In the genomic region with DNA sequence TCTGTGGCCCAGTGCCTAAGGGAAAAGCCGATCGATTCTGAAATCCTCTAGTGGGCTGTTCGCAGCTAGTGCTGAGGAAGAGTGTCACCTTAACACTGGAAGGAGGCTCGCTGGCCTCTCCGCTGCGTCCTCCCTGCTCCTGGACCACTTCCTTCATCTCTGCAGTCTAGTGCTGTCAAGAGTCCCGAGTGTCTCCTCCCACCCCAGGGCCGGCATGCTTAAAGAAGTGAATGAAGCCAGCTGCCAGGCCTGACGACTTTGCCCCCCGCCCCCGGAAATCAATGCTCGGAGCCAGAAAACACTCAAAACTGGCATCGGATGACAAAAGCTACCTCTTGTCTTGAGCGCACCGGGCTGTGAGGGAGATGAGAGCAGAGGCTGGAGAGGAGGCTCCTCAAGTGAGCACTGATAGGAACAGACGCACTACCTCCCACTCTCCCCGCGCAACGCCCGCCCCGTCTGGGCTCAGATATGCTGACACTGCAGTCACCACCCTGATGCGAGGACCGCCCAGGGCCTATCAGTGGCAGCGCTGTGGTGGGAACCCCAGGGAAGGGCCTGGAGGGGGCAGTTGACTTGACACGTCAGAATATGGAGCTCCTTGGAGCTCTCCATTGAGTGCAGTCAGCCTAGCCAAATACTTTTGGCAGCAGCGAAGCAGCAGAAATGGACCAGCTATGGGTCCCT, we compare ENCODE assay signal across 12 mouse cellular contexts. TPM values are rescaled to one million over a fixed set of nuclear protein-coding genes. Genes with fewer than 3 reads are reported as not detected.
A peak's percentile ranks its signal among the peaks of the same experiment; 100 is the strongest.
DNase-seq lines count a peak whose midpoint lies in the region; ATAC-seq and TF ChIP-seq lines count a peak whose summit lies in the region.
"Had no signal": no experiment of that assay in that cellular context is flagged by ENCODE, and none has a peak within 500 bp of the region (broad histone marks: within the 10 kb centered on the region; RNA-seq: fewer than 3 reads in every experiment).

No protein-coding gene starts in this region.

- H3K9me3 ChIP-seq in forebrain, postnatal 0 days (ENCODE audit: low read length), result no peaks in the 10 kb centered on the region
- H3K9me3 ChIP-seq in forebrain, embryonic 14.5 days (replicated peaks; ENCODE audit: control insufficient read depth, low read length), result no peaks in the 10 kb centered on the region
- no peaks in the 10 kb centered on the region for H3K9me3 ChIP-seq in intestine, embryonic 14.5 days (ENCODE audit: control insufficient read depth, low read length)
- no peaks in the 10 kb centered on the region for H3K9me3 ChIP-seq in intestine, embryonic 16.5 days (ENCODE audit: control insufficient read depth, low read length)
- H3K9me3 ChIP-seq in lung, postnatal 0 days (ENCODE audit: low read length), result no peaks in the 10 kb centered on the region

- H3K4me2 ChIP-seq in forebrain, postnatal 0 days (ENCODE audit: low read depth), result no peak overlapping the region
- H3K4me2 ChIP-seq in forebrain, embryonic 14.5 days (ENCODE audit: low read length), result no peak overlapping the region
- H3K4me2 ChIP-seq in intestine, embryonic 14.5 days (ENCODE audit: low read length), result peak overlapping the region; percentile 36
- H3K4me2 ChIP-seq in intestine, embryonic 16.5 days (ENCODE audit: low read depth, low read length), result no peak overlapping the region; the same call in 1 of the 2 replicates
- peak overlapping the region; percentile 32; the same call in 1 of the 2 replicates for H3K4me2 ChIP-seq in lung, postnatal 0 days (replicated peaks; ENCODE audit: low read depth, low read length)

- no peak overlapping the region for H3K9ac ChIP-seq in forebrain, postnatal 0 days
- H3K9ac ChIP-seq in forebrain, embryonic 14.5 days (ENCODE audit: low read length), result no peak overlapping the region
- H3K9ac ChIP-seq in intestine, embryonic 14.5 days (ENCODE audit: low read length), result no peak overlapping the region
- H3K9ac ChIP-seq in intestine, embryonic 16.5 days (ENCODE audit: low read depth, low read length), result no peak overlapping the region
- no peak overlapping the region for H3K9ac ChIP-seq in lung, postnatal 0 days (replicated peaks; ENCODE audit: low read depth)

- ATAC-seq in forebrain, postnatal 0 days, result peak; percentile 40; the same call in 1 of the 2 replicates
- no peak for ATAC-seq in forebrain, embryonic 14.5 days
- ATAC-seq in intestine, embryonic 14.5 days (replicated peaks; ENCODE audit: low FRiP score, low TSS enrichment, low read depth), result no peak
- ATAC-seq in intestine, embryonic 16.5 days, result no peak
- ATAC-seq in lung, postnatal 0 days, result peak; percentile 50
- ATAC-seq in megakaryocyte progenitor cell, adult 5-6 weeks (replicated peaks; ENCODE audit: poor library complexity), result peak; percentile 39; the same call in 1 of the 2 replicates

- H3K4me1 ChIP-seq in forebrain, postnatal 0 days (ENCODE audit: insufficient read depth), result no peaks in the 10 kb centered on the region
- H3K4me1 ChIP-seq in forebrain, embryonic 14.5 days (ENCODE audit: control insufficient read depth, insufficient read depth, low read length), result no peaks in the 10 kb centered on the region
- 0 out of 2 replicates have a peak, but pooled peaks cover 2% of the 10 kb centered on the region for H3K4me1 ChIP-seq in intestine, embryonic 14.5 days (replicated peaks; ENCODE audit: control insufficient read depth, insufficient read depth, low read length)
- no peaks in the 10 kb centered on the region for H3K4me1 ChIP-seq in intestine, embryonic 16.5 days (ENCODE audit: control insufficient read depth, insufficient read depth, low read length)
- H3K4me1 ChIP-seq in lung, postnatal 0 days (ENCODE audit: insufficient read depth, low read depth, low read length), result no peaks in the 10 kb centered on the region
- H3K4me1 ChIP-seq in lung, adult 2 months (ENCODE audit: control insufficient read depth, insufficient read depth, low read length), result no peaks in the 10 kb centered on the region

- H3K36me3 ChIP-seq in forebrain, postnatal 0 days (ENCODE audit: insufficient read depth), result no peaks in the 10 kb centered on the region
- H3K36me3 ChIP-seq in forebrain, embryonic 14.5 days (ENCODE audit: control insufficient read depth, insufficient read depth, low read length), result no peaks in the 10 kb centered on the region
- H3K36me3 ChIP-seq in intestine, embryonic 14.5 days (ENCODE audit: control insufficient read depth, insufficient read depth, low read length), result no peaks in the 10 kb centered on the region
- H3K36me3 ChIP-seq in intestine, embryonic 16.5 days (ENCODE audit: control insufficient read depth, insufficient read depth, low read length), result no peaks in the 10 kb centered on the region
- no peaks in the 10 kb centered on the region for H3K36me3 ChIP-seq in lung, postnatal 0 days (ENCODE audit: insufficient read depth, low read length)

- H3K4me3 ChIP-seq in forebrain, postnatal 0 days (ENCODE audit: low read depth, low read length), result no peak overlapping the region
- no peak overlapping the region for H3K4me3 ChIP-seq in forebrain, embryonic 14.5 days (ENCODE audit: low read depth, low read length)
- no peak overlapping the region for H3K4me3 ChIP-seq in intestine, embryonic 14.5 days (ENCODE audit: low read depth, low read length)
- no peak overlapping the region for H3K4me3 ChIP-seq in intestine, embryonic 16.5 days (ENCODE audit: low read length)
- H3K4me3 ChIP-seq in lung, postnatal 0 days (ENCODE audit: low read depth, low read length), result no peak overlapping the region
- H3K4me3 ChIP-seq in lung, adult 2 months (replicated peaks; ENCODE audit: extremely low read depth, low read depth, low read length), result no peak overlapping the region
- H3K4me3 ChIP-seq: gastrocnemius, adult 2 months had no signal

- no peak for TF ChIP-seq POLR2A in lung, adult 2 months (IDR thresholded peaks at IDR 0.05; ENCODE audit: borderline replicate concordance, extremely low read depth, low read depth, low read length)

- TF ChIP-seq EP300 in lung, postnatal 0 days (IDR thresholded peaks at IDR 0.05), result no peak

- DNase-seq in forebrain, postnatal 0 days, result no peak
- DNase-seq in forebrain, embryonic 14.5 days (ENCODE audit: low spot score), result no peak
- no peak for DNase-seq in intestine, embryonic 14.5 days (ENCODE audit: low spot score)
- DNase-seq in lung, postnatal 0 days (ENCODE audit: low spot score), result peak; percentile 23
- DNase-seq in lung, adult 2 months, result no peak
- no peak for DNase-seq in layer of hippocampus, adult 9-11 months
- DNase-seq: gastrocnemius, adult 2 months; layer of hippocampus, postnatal 36 days; midbrain, embryonic 14.5 days had no signal

- H3K27ac ChIP-seq in forebrain, postnatal 0 days (ENCODE audit: low read depth, low read length), result no peak overlapping the region
- H3K27ac ChIP-seq in forebrain, embryonic 14.5 days (ENCODE audit: low read depth, low read length), result no peak overlapping the region
- H3K27ac ChIP-seq in intestine, embryonic 14.5 days (ENCODE audit: low read depth), result no peak overlapping the region
- H3K27ac ChIP-seq in intestine, embryonic 16.5 days (ENCODE audit: low read length), result no peak overlapping the region
- H3K27ac ChIP-seq in lung, postnatal 0 days (ENCODE audit: low read length), result no peak overlapping the region
- H3K27ac ChIP-seq: gastrocnemius, adult 2 months had no signal

- 47% methylated on average over 26 of the region's 26 CpGs for WGBS in forebrain, postnatal 0 days
- 46% methylated on average over 26 of the region's 26 CpGs for WGBS in forebrain, embryonic 14.5 days
- WGBS in intestine, embryonic 14.5 days, result 25% methylated on average over 26 of the region's 26 CpGs
- WGBS in intestine, embryonic 16.5 days, result 29% methylated on average over 26 of the region's 26 CpGs
- 12% methylated on average over 26 of the region's 26 CpGs for WGBS in lung, postnatal 0 days
- WGBS in lung, adult 2 months, result 17% methylated on average over 26 of the region's 26 CpGs

- TF ChIP-seq CTCF in forebrain, postnatal 0 days (IDR thresholded peaks at IDR 0.05; ENCODE audit: low read depth), result no peak
- 0 out of 2 replicates have a peak, but pooled peaks have one; percentile 4 for TF ChIP-seq CTCF in lung, postnatal 0 days (IDR thresholded peaks at IDR 0.05)
- no peak for TF ChIP-seq CTCF in lung, adult 2 months (IDR thresholded peaks at IDR 0.05; ENCODE audit: insufficient read depth, low read length)

- no peaks in the 10 kb centered on the region for H3K27me3 ChIP-seq in forebrain, postnatal 0 days (ENCODE audit: insufficient read depth, low read length)
- no peaks in the 10 kb centered on the region for H3K27me3 ChIP-seq in forebrain, embryonic 14.5 days (replicated peaks; ENCODE audit: control insufficient read depth, insufficient read depth, low read length)
- H3K27me3 ChIP-seq in intestine, embryonic 14.5 days (replicated peaks; ENCODE audit: control insufficient read depth, insufficient read depth, low read length), result 0 out of 2 replicates have a peak, but pooled peaks cover 4% of the 10 kb centered on the region
- H3K27me3 ChIP-seq in intestine, embryonic 16.5 days (replicated peaks; ENCODE audit: control insufficient read depth, insufficient read depth, low read length), result 0 out of 2 replicates have a peak, but pooled peaks cover 3% of the 10 kb centered on the region
- no peaks in the 10 kb centered on the region for H3K27me3 ChIP-seq in lung, postnatal 0 days (replicated peaks; ENCODE audit: insufficient read depth, low read length)

RNA-seq across cellular contexts. Expression of gene Scn5a, which starts 10.1 kb away (rescaled TPM):
- 3.4 and 8.2 TPM in 2 replicates for total RNA-seq in forebrain, postnatal 0 days (2014; rRNA removed)
- polyA plus RNA-seq in forebrain, postnatal 0 days (2015; fragmentation: Nextera tagmentation; extraction: Ambion mirVana), result 0.40 and 0.77 TPM in 2 replicates
- 0.39 and 0.59 TPM in 2 replicates for polyA plus RNA-seq in forebrain, embryonic 14.5 days (2014; fragmentation: Nextera tagmentation; extraction: Ambion mirVana)
- 0.55 and 0.69 TPM in 2 replicates for polyA plus RNA-seq in intestine, embryonic 14.5 days (2014; fragmentation: Nextera tagmentation; extraction: Ambion mirVana)
- 0.26 and 0.29 TPM in 2 replicates for polyA plus RNA-seq in intestine, embryonic 16.5 days (2015; fragmentation: Nextera tagmentation; extraction: Ambion mirVana)
- 0.23 and 0.32 TPM in 2 replicates for polyA plus RNA-seq in lung, postnatal 0 days (2015; fragmentation: Nextera tagmentation; extraction: Ambion mirVana)
- 6.8 and 9.8 TPM in 2 replicates for polyA plus RNA-seq in lung, adult 2 months (2012; rRNA removed)
- not detected in 2 replicates for total RNA-seq in megakaryocyte progenitor cell, adult 5-6 weeks (2015)
- not detected in 2 replicates for total RNA-seq in megakaryocyte progenitor cell, adult 5-6 weeks (2017)
- total RNA-seq: liver, adult 2 months had no signal
- polyA plus RNA-seq: liver, adult 2 months had no signal

Comparison
In these comparisons a context has a peak if more than half of its experiments do, and no peak if none do; other contexts are left out.
1. ATAC-seq: peak in forebrain, postnatal 0 days (single experiment), lung, postnatal 0 days (single experiment) and megakaryocyte progenitor cell, adult 5-6 weeks (single experiment); none in forebrain, embryonic 14.5 days (single experiment), intestine, embryonic 14.5 days (single experiment) and intestine, embryonic 16.5 days (single experiment).
2. H3K4me2 ChIP-seq: peak in intestine, embryonic 14.5 days (single experiment) and lung, postnatal 0 days (single experiment); none in forebrain, postnatal 0 days (single experiment), forebrain, embryonic 14.5 days (single experiment) and intestine, embryonic 16.5 days (single experiment).